Mouse (Mus musculus) hindbrain, embryonic 14.5 days (tissue): ENCODE data around the gene Egln1. TPM values are rescaled to one million over a fixed set of nuclear protein-coding genes. Genes with fewer than 3 reads are reported as not detected.

ENCODE experiments used
- ATAC-seq: fragments of 200-750 bp; cut with Nextera tagmentation; 2 replicates; pipeline ENCODE4 v1.8.0; 2017; ENCODE audit warnings: moderate number of reproducible peaks, mild to moderate bottlenecking, moderate TSS enrichment, moderate library complexity; ENCODE audit not compliant: low FRiP score
- DNase-seq: peaks from one replicate; pipeline ENCODE4 v3.0.0-alpha.2; 2015; ENCODE audit warnings: low spot score
- H3K27ac ChIP-seq: fragments of 300-500 bp; sonication (generic); 2 replicates; pipeline ENCODE4 v1.5.1; 2014; ENCODE audit warnings: mild to moderate bottlenecking, moderate library complexity
- H3K27me3 ChIP-seq: fragments of 300-500 bp; sonication (generic); 2 replicates; pipeline ENCODE4 v1.6.1; 2014; ENCODE audit warnings: mild to moderate bottlenecking, low read length, mixed read lengths; ENCODE audit not compliant: control insufficient read depth, insufficient read depth
- H3K36me3 ChIP-seq: fragments of 300-500 bp; sonication (generic); replicated peaks from 2 replicates; pipeline ENCODE4 v1.6.1; 2014; ENCODE audit not compliant: control insufficient read depth, insufficient read depth
- H3K4me1 ChIP-seq: fragments of 300-500 bp; sonication (generic); replicated peaks from 2 replicates; pipeline ENCODE4 v1.6.1; 2014; ENCODE audit warnings: antibody characterized with exemption, low read length, mixed read lengths; ENCODE audit not compliant: control insufficient read depth, insufficient read depth
- H3K4me2 ChIP-seq: fragments of 300-500 bp; sonication (generic); replicated peaks from 2 replicates; pipeline ENCODE4 v1.6.1; 2014; ENCODE audit warnings: mild to moderate bottlenecking, moderate library complexity
- H3K4me3 ChIP-seq: fragments of 300-500 bp; sonication (generic); replicated peaks from 2 replicates; pipeline ENCODE4 v1.5.1; 2014; ENCODE audit warnings: mild to moderate bottlenecking, low read length
- H3K9ac ChIP-seq: fragments of 300-500 bp; sonication (generic); 2 replicates; pipeline ENCODE4 v1.6.1; 2014
- H3K9me3 ChIP-seq: fragments of 300-500 bp; sonication (generic); 2 replicates; pipeline ENCODE4 v1.6.1; 2016; ENCODE audit warnings: low read length; ENCODE audit not compliant: control insufficient read depth
- WGBS: fragments of 180-500 bp; shearing (Covaris S2); extraction: QIAGEN DNeasy Blood & Tissue Kit; methylation state at CpG from one replicate; pipeline ENCODE4 v1.1.7; 2014; 5-methylcytosine and 5-hydroxymethylcytosine counted together
- polyA plus RNA-seq: library from polyadenylated mRNA; unstranded; fragments of >200 nt; fragmentation: Nextera tagmentation; extraction: Ambion mirVana; gene quantifications from 2 replicates; pipeline ENCODE4 v1.2.1, GENCODE M21; 2014

The Egln1 gene
- polyA plus RNA-seq, 1 experiment from 2014 or later: 22.9 TPM

- WGBS: 94% methylated on average over 7 of the region's 7 CpGs
- H3K27ac ChIP-seq: no peak overlapping the region
Measured at GRCm38 (mm10) chr8:124872081-124872480, 77.0 kb downstream of the Egln1 start.

GRCm38 (mm10) chr8:124871474-124871873 lies 77.7 kb downstream of the Egln1 start:
- ATAC-seq (no peak), DNase-seq (no peak)
- Histone ChIP-seq H3K36me3 (peaks cover 58% of the 10 kb centered on the region), H3K4me2 (no peak overlapping the region), H3K4me1 (no peaks in the 10 kb centered on the region), H3K27ac (no peak overlapping the region), H3K27me3 (no peaks in the 10 kb centered on the region), H3K4me3 (no peak overlapping the region), H3K9ac (no peak overlapping the region), H3K9me3 (no peaks in the 10 kb centered on the region)
- 94% methylated on average over 7 of the region's 7 CpGs for WGBS

More at GRCm38 (mm10) chr8:124872081-124872480, 77.0 kb downstream of the Egln1 start:
- H3K4me3 ChIP-seq: no peak overlapping the region
- peaks cover 64% of the 10 kb centered on the region for H3K36me3 ChIP-seq
- DNase-seq: no peak
- H3K4me1 ChIP-seq: no peaks in the 10 kb centered on the region
- H3K9ac ChIP-seq: no peak overlapping the region
- no peak overlapping the region for H3K4me2 ChIP-seq
- no peaks in the 10 kb centered on the region for H3K27me3 ChIP-seq
- ATAC-seq: no peak
- H3K9me3 ChIP-seq: no peaks in the 10 kb centered on the region

- no peaks in the 10 kb centered on the region for H3K4me1 ChIP-seq
- H3K9ac ChIP-seq: no peak overlapping the region
- peaks cover 43% of the 10 kb centered on the region for H3K36me3 ChIP-seq
- H3K9me3 ChIP-seq: no peaks in the 10 kb centered on the region
- no peak for ATAC-seq
- no peak overlapping the region for H3K4me3 ChIP-seq
- H3K27ac ChIP-seq: no peak overlapping the region
- no peak for DNase-seq
- no peak overlapping the region for H3K4me2 ChIP-seq
- no peaks in the 10 kb centered on the region for H3K27me3 ChIP-seq
- WGBS: 88% methylated on average over 6 of the region's 6 CpGs
Measured at GRCm38 (mm10) chr8:124869708-124870107, 79.4 kb downstream of the Egln1 start.

- Histone ChIP-seq H3K27ac (no peak overlapping the region), H3K4me1 (peaks cover 7% of the 10 kb centered on the region), H3K4me3 (no peak overlapping the region), H3K9me3 (no peaks in the 10 kb centered on the region), H3K36me3 (peaks cover 17% of the 10 kb centered on the region; the same call in 1 of the 2 replicates), H3K9ac (no peak overlapping the region), H3K27me3 (no peaks in the 10 kb centered on the region), H3K4me2 (no peak overlapping the region)
- no peak for DNase-seq
- WGBS: 93% methylated on average over 2 of the region's 2 CpGs
- no peak for ATAC-seq
Measured at GRCm38 (mm10) chr8:124867126-124867525, 82.0 kb downstream of the Egln1 start.

- H3K27me3 ChIP-seq: no peaks in the 10 kb centered on the region
- H3K4me3 ChIP-seq: no peak overlapping the region
- H3K36me3 ChIP-seq: peaks cover 12% of the 10 kb centered on the region; the same call in 1 of the 2 replicates
- peaks cover 7% of the 10 kb centered on the region for H3K4me1 ChIP-seq
- no peaks in the 10 kb centered on the region for H3K9me3 ChIP-seq
- ATAC-seq (no peak), DNase-seq (no peak)
- H3K27ac ChIP-seq: no peak overlapping the region
- WGBS: 82% methylated on average over 3 of the region's 3 CpGs
- H3K9ac ChIP-seq: no peak overlapping the region
- no peak overlapping the region for H3K4me2 ChIP-seq
Measured at GRCm38 (mm10) chr8:124866669-124867068, 82.5 kb downstream of the Egln1 start.

- DNase-seq (no peak), ATAC-seq (no peak)
- 20% methylated on average over 8 of the region's 8 CpGs for WGBS
- H3K4me3 ChIP-seq: peak overlapping the region; percentile 97
- H3K9ac ChIP-seq: peak overlapping the region; percentile 95
- no peaks in the 10 kb centered on the region for H3K9me3 ChIP-seq
- peak overlapping the region; percentile 78 for H3K4me2 ChIP-seq
- peaks cover 19% of the 10 kb centered on the region for H3K36me3 ChIP-seq
- no peaks in the 10 kb centered on the region for H3K27me3 ChIP-seq
- peaks cover 7% of the 10 kb centered on the region for H3K4me1 ChIP-seq
- H3K27ac ChIP-seq: peak overlapping the region; percentile 92
Measured at GRCm38 (mm10) chr8:124863729-124864128, 85.4 kb downstream of the Egln1 start.

- Histone ChIP-seq H3K4me3 (peak overlapping the region; percentile 97), H3K9me3 (no peaks in the 10 kb centered on the region), H3K4me2 (peak overlapping the region; percentile 78), H3K36me3 (peaks cover 24% of the 10 kb centered on the region), H3K9ac (peak overlapping the region; percentile 95), H3K27ac (peak overlapping the region; percentile 92), H3K27me3 (no peaks in the 10 kb centered on the region), H3K4me1 (peaks cover 7% of the 10 kb centered on the region)
- ATAC-seq (peak; percentile 87), DNase-seq (no peak)
- WGBS: under 1% methylated on average over 33 of the region's 33 CpGs
Measured at GRCm38 (mm10) chr8:124863163-124863677, 85.9 kb downstream of the Egln1 start.

GRCm38 (mm10) chr8:124862321-124863162 lies 86.6 kb downstream of the Egln1 start, which contains the start of the genes Gnpat and 2810004N23Rik:
TSS of gene Gnpat (plus strand) at chr8:124863033.
TSS of gene 2810004N23Rik (minus strand) at chr8:124863120.
- Histone ChIP-seq H3K4me3 (peak within 1 kb of the TSS; percentile 97), H3K27me3 (no peaks in the 10 kb centered on the region), H3K36me3 (peaks cover 29% of the 10 kb centered on the region), H3K27ac (peak within 1 kb of the TSS; percentile 92), H3K9me3 (no peaks in the 10 kb centered on the region), H3K4me1 (peaks cover 7% of the 10 kb centered on the region), H3K4me2 (peak within 1 kb of the TSS; percentile 78), H3K9ac (peak within 1 kb of the TSS; percentile 95)
- 2% methylated on average over 55 of the region's 55 CpGs for WGBS
- ATAC-seq (peak; percentile 98), DNase-seq (peak; percentile 94)

- DNase-seq: no peak
- peaks cover 46% of the 10 kb centered on the region for H3K36me3 ChIP-seq
Measured at GRCm38 (mm10) chr8:124860188-124860587, 88.9 kb downstream of the Egln1 start.

More at GRCm38 (mm10) chr8:124860188-124860587, 88.9 kb downstream of the Egln1 start:
- H3K4me1 ChIP-seq: peaks cover 7% of the 10 kb centered on the region
- 99% methylated on average over 3 of the region's 3 CpGs for whole genome bisulfite sequencing
- no peak for ATAC-seq
- H3K9me3 ChIP-seq: no peaks in the 10 kb centered on the region
- no peak overlapping the region for H3K27ac ChIP-seq
- no peaks in the 10 kb centered on the region for H3K27me3 ChIP-seq
- H3K4me2 ChIP-seq: no peak overlapping the region
- no peak overlapping the region for H3K9ac ChIP-seq
- no peak overlapping the region for H3K4me3 ChIP-seq
